ENCODE assay signal across 7 mouse cellular contexts in the genomic region with DNA sequence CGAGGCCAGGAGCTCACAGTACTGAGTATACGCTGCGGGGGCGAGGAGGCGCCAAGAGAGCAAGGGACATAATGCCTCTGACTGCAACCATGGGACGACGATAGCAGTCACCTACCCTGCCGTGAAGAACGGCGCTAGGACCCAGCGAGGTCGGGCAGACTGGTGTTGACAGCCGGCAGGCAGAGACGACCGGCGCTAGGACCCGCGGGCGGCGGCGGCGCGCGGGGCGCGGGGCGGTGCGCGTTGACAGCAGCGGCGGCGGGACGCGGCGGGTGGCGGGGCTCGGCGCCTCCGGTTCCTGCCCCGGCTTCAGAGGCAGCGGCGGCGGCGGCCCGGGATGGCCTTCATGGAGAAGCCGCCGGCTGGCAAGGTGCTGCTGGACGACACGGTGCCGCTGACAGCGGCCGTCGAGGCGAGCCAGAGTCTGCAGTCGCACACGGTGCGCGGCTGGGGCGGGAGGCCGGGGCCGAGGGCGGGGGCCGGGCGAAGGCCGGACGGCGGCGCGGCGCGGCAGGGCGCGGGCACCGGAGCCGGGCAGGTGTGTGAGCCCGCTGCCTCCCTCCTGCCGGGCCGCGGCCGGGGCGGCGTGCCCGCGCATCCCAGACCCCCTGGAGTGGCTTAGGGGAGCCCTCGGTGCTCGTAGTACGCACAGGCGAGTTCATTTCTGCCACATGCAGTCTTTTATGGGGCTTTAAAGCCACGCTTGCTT. TPM values are rescaled to one million over a fixed set of nuclear protein-coding genes. Genes with fewer than 3 reads are reported as not detected.
DNase-seq lines count a peak whose midpoint lies in the region; ATAC-seq lines count a peak whose summit lies in the region.

A gene (plus strand): TSS at position 234 of the 709 bp plus-strand sequence.

- ATAC-seq in intestine, embryonic 16.5 days, result peak; percentile 93
- peak; percentile 96 for ATAC-seq in midbrain, embryonic 11.5 days (ENCODE audit: low FRiP score)

- H3K27ac ChIP-seq in intestine, embryonic 16.5 days (ENCODE audit: low read length), result peak within 1 kb of the TSS; percentile 66
- H3K27ac ChIP-seq in midbrain, embryonic 11.5 days (ENCODE audit: low read depth, low read length), result no peak within 1 kb of the TSS

- H3K36me3 ChIP-seq in intestine, embryonic 16.5 days (ENCODE audit: control insufficient read depth, insufficient read depth, low read length), result no peaks in the 10 kb centered on the region
- no peaks in the 10 kb centered on the region for H3K36me3 ChIP-seq in midbrain, embryonic 11.5 days (ENCODE audit: control insufficient read depth, insufficient read depth, low read length)

- peak within 1 kb of the TSS; percentile 66 for H3K4me2 ChIP-seq in intestine, embryonic 16.5 days (ENCODE audit: low read depth, low read length)
- peak within 1 kb of the TSS; percentile 61 for H3K4me2 ChIP-seq in midbrain, embryonic 11.5 days

- H3K4me3 ChIP-seq in intestine, embryonic 16.5 days (ENCODE audit: low read length), result peak within 1 kb of the TSS; percentile 90
- peak within 1 kb of the TSS; percentile 82 for H3K4me3 ChIP-seq in midbrain, embryonic 11.5 days (ENCODE audit: low read depth, low read length)

- DNase-seq in adrenal gland, adult 18-20 months (ENCODE audit: low spot score in 2 of 2), result peak; percentile 93 to 94
- peak; percentile 94 for DNase-seq in embryo, embryonic 11 days
- DNase-seq in gastrocnemius, postnatal 4 days (ENCODE audit: low spot score in 2 of 2), result peak; percentile 79 to 89
- peak; percentile 94 to 97 for DNase-seq in left cerebral cortex, postnatal 36 days (ENCODE audit: low spot score in 2 of 2)
- peak; percentile 99 for DNase-seq in midbrain, embryonic 11.5 days (ENCODE audit: low spot score, missing footprints)
- peak; percentile 73 for DNase-seq in skeletal muscle tissue, adult 2 months (ENCODE audit: low read depth, low spot score)

- peaks cover 32% of the 10 kb centered on the region for H3K4me1 ChIP-seq in intestine, embryonic 16.5 days (ENCODE audit: control insufficient read depth, insufficient read depth, low read length)
- H3K4me1 ChIP-seq in midbrain, embryonic 11.5 days (ENCODE audit: control insufficient read depth, insufficient read depth, low read length), result peaks cover 3% of the 10 kb centered on the region; the same call in 1 of the 2 replicates

- peak within 1 kb of the TSS; percentile 84 for H3K9ac ChIP-seq in intestine, embryonic 16.5 days (ENCODE audit: low read depth, low read length)
- peak within 1 kb of the TSS; percentile 79 for H3K9ac ChIP-seq in midbrain, embryonic 11.5 days (ENCODE audit: low read length)

- H3K27me3 ChIP-seq in intestine, embryonic 16.5 days (replicated peaks; ENCODE audit: control insufficient read depth, insufficient read depth, low read length), result no peaks in the 10 kb centered on the region
- H3K27me3 ChIP-seq in midbrain, embryonic 11.5 days (ENCODE audit: control insufficient read depth, insufficient read depth, low read length), result no peaks in the 10 kb centered on the region

- WGBS in intestine, embryonic 16.5 days, result under 1% methylated on average over 81 of the region's 89 CpGs
- under 1% methylated on average over 64 of the region's 89 CpGs for WGBS in midbrain, embryonic 11.5 days

- intact Hi-C loops in left cerebral cortex, postnatal 36 days (cut with DNase I), result loop anchor here (5.0 kb wide), 1 partner anchor 39 kb away; no protein-coding TSS in a partner anchor

- no peaks in the 10 kb centered on the region for H3K9me3 ChIP-seq in intestine, embryonic 16.5 days (ENCODE audit: control insufficient read depth, low read length)
- no peaks in the 10 kb centered on the region for H3K9me3 ChIP-seq in midbrain, embryonic 11.5 days (ENCODE audit: control insufficient read depth, low read length)

RNA-seq across cellular contexts. Expression of the gene that starts here (rescaled TPM):
- 10 to 100 TPM; 73.3 to 86.3 TPM for total RNA-seq in adrenal gland, adult 18-20 months (2021)
- 10 to 100 TPM; 17.3 to 17.4 TPM for total RNA-seq in gastrocnemius, postnatal 4 days (2021)
- 40.4 and 44.3 TPM in 2 replicates for polyA plus RNA-seq in intestine, embryonic 16.5 days (2015; fragmentation: Nextera tagmentation; extraction: Ambion mirVana)
- 10 to 100 TPM; 27.9 to 37.0 TPM for total RNA-seq in left cerebral cortex, postnatal 36 days (2021)
- 23.2 and 23.4 TPM in 2 replicates for polyA plus RNA-seq in midbrain, embryonic 11.5 days (2014; fragmentation: Nextera tagmentation; extraction: Ambion mirVana)
